ENCODE assay signal across 16 mouse cellular contexts in genomic region chr17:80813194-80813593, GRCm38 (mm10).
"Had no signal": no experiment of that assay in that cellular context is flagged by ENCODE, and none has a peak within 500 bp of the region (broad histone marks: within the 10 kb centered on the region; RNA-seq: fewer than 3 reads in every experiment).

No protein-coding gene starts in this region.

- H3K27me3 ChIP-seq: intestine, embryonic 15.5 days; limb, embryonic 12.5 days; liver, embryonic 15.5 days; neural tube, embryonic 13.5 days had no signal

- H3K4me1 ChIP-seq: midbrain, embryonic 10.5 days; neural tube, embryonic 13.5 days had no signal

- H3K4me3 ChIP-seq: intestine, embryonic 15.5 days; limb, embryonic 12.5 days; liver, embryonic 15.5 days; midbrain, embryonic 10.5 days; neural tube, embryonic 13.5 days had no signal

- DNase-seq: kidney, postnatal 10 days; lung, adult 2 months; lung, postnatal 4 days; midbrain, embryonic 14.5 days; retina, postnatal 1 day; right cerebral cortex, postnatal 4 days; spleen, adult 18-20 months; thymus, adult 2 months; thymus, postnatal 25 days had no signal

- H3K36me3 ChIP-seq: intestine, embryonic 15.5 days; limb, embryonic 12.5 days; liver, embryonic 15.5 days; midbrain, embryonic 10.5 days; neural tube, embryonic 13.5 days had no signal

- H3K27ac ChIP-seq: intestine, embryonic 15.5 days; limb, embryonic 12.5 days; liver, embryonic 15.5 days; midbrain, embryonic 10.5 days; neural tube, embryonic 13.5 days had no signal

- H3K4me2 ChIP-seq: intestine, embryonic 15.5 days; limb, embryonic 12.5 days; liver, embryonic 11.5 days; liver, embryonic 15.5 days; neural tube, embryonic 13.5 days had no signal

- H3K9me3 ChIP-seq: intestine, embryonic 15.5 days; limb, embryonic 12.5 days; liver, embryonic 15.5 days; neural tube, embryonic 13.5 days had no signal

- ATAC-seq: intestine, embryonic 15.5 days; lung, postnatal 0 days had no signal

- H3K9ac ChIP-seq: intestine, embryonic 15.5 days; limb, embryonic 12.5 days; liver, embryonic 15.5 days; neural tube, embryonic 13.5 days had no signal
